Mouse (Mus musculus) olfactory bulb, adult 2 months (tissue): ENCODE measurements around the gene Rbl1.

Source experiments
- CTCF ChIP-seq: fragments of 200-500 bp; IDR thresholded peaks from 2 replicates; pipeline ENCODE4 v1.5.1; 2012; ENCODE audit warnings: low read depth, mild to moderate bottlenecking, low read length, moderate library complexity; ENCODE audit not compliant: insufficient read depth
- POLR2A ChIP-seq: fragments of 200-500 bp; IDR thresholded peaks from 2 replicates; pipeline ENCODE4 v1.6.1; 2012; ENCODE audit warnings: mild to moderate bottlenecking, low read depth, low read length, moderate library complexity; ENCODE audit not compliant: insufficient read depth

DNA sequence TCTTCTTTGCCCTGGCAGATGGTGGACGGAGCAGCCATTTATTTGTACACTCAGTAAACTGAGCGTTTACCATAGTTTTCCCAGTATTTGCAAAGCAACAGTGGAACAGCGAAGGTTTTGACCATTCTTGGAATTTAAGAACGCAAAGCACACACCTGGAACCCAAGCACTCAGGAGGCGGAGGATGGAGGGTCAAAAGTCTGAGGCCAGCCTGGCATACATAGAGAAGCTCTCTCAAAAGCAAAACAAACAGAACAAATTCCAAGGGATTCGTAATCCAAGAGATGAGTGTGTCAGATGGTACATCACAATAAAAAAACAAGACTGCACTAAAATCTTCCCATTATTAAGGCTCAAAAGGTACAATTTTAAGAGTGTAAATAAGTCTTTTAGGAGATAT, 30.8 kb downstream of the Rbl1 start:
- TF ChIP-seq CTCF (no peak), POLR2A (no peak)
